Comparison of ENCODE assay signal across 8 mouse cellular contexts in the genomic region with DNA sequence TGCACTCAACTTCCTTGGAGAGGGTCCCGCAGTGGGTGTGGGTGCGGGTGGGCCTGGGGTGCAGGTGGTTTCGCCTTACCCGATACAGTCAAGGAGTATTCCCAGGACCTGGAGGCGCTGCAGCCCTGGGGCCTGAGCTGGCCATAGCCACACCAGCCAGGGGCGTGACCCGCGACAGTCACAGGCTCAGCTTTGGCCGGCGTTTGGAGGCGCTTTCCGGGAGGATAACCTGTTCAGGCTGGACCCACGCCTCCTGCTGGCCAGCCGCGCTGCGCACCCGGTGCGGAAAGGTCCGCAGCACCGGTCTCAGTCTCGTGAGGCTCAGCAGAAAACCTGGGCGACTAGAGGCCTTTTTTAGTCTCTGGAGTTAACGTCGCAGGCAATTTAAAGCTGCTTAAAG. TPM values are rescaled to one million over a fixed set of nuclear protein-coding genes. Genes with fewer than 3 reads are reported as not detected.
DNase-seq lines count a peak whose midpoint lies in the region; ATAC-seq and TF ChIP-seq lines count a peak whose summit lies in the region.

No protein-coding gene starts in this region.

- 0 out of 2 replicates have a peak, but pooled peaks have one; percentile 17 for TF ChIP-seq CTCF in olfactory bulb, adult 2 months (IDR thresholded peaks at IDR 0.05; ENCODE audit: insufficient read depth, low read depth, low read length)

- no peak overlapping the region; the same call in 1 of the 2 replicates for H3K9ac ChIP-seq in intestine, embryonic 16.5 days (ENCODE audit: low read depth, low read length)
- no peak overlapping the region for H3K9ac ChIP-seq in liver, embryonic 16.5 days (ENCODE audit: low read depth, low read length)

- H3K4me2 ChIP-seq in intestine, embryonic 16.5 days (ENCODE audit: low read depth, low read length), result peak overlapping the region; percentile 42
- H3K4me2 ChIP-seq in liver, embryonic 16.5 days (ENCODE audit: low read depth, low read length), result no peak overlapping the region

- DNase-seq in cerebellum, adult 11 months, result peak; percentile 2
- no peak for DNase-seq in cerebellum, adult 8-10 months
- DNase-seq in embryo, embryonic 10.5 days (ENCODE audit: low spot score), result peak; percentile 82
- peak; percentile 92 for DNase-seq in heart, adult 11 months
- DNase-seq in layer of hippocampus, adult 11-12 months (ENCODE audit: low spot score), result no peak

- H3K27me3 ChIP-seq in intestine, embryonic 16.5 days (replicated peaks; ENCODE audit: control insufficient read depth, insufficient read depth, low read length), result no peaks in the 10 kb centered on the region
- peaks cover 3% of the 10 kb centered on the region; the same call in 1 of the 2 replicates for H3K27me3 ChIP-seq in liver, embryonic 16.5 days (ENCODE audit: control insufficient read depth, insufficient read depth, low read depth, low read length)

- ATAC-seq in intestine, embryonic 16.5 days, result peak; percentile 77
- peak; percentile 58; the same call in 1 of the 2 replicates for ATAC-seq in liver, embryonic 16.5 days (ENCODE audit: low read depth)

- peak overlapping the region; percentile 10 for H3K4me3 ChIP-seq in intestine, embryonic 16.5 days (ENCODE audit: low read length)
- H3K4me3 ChIP-seq in liver, embryonic 16.5 days (ENCODE audit: low read depth, low read length), result no peak overlapping the region
- no peak overlapping the region for H3K4me3 ChIP-seq in olfactory bulb, adult 2 months (ENCODE audit: insufficient read depth, low read depth, low read length)

- no peaks in the 10 kb centered on the region for H3K36me3 ChIP-seq in intestine, embryonic 16.5 days (ENCODE audit: control insufficient read depth, insufficient read depth, low read length)
- H3K36me3 ChIP-seq in liver, embryonic 16.5 days (ENCODE audit: control insufficient read depth, insufficient read depth), result no peaks in the 10 kb centered on the region

- WGBS in intestine, embryonic 16.5 days, result 5% methylated on average over 24 of the region's 24 CpGs
- 4% methylated on average over 24 of the region's 24 CpGs for WGBS in liver, embryonic 16.5 days (ENCODE audit: insufficient replicate concordance)
- 19% methylated on average over 24 of the region's 24 CpGs for WGBS in olfactory bulb, adult 2 months

- H3K9me3 ChIP-seq in intestine, embryonic 16.5 days (ENCODE audit: control insufficient read depth, low read length), result no peaks in the 10 kb centered on the region
- no peaks in the 10 kb centered on the region for H3K9me3 ChIP-seq in liver, embryonic 16.5 days (replicated peaks; ENCODE audit: control insufficient read depth, low read length)

- peaks cover 9% of the 10 kb centered on the region; the same call in 1 of the 2 replicates for H3K4me1 ChIP-seq in intestine, embryonic 16.5 days (ENCODE audit: control insufficient read depth, insufficient read depth, low read length)
- H3K4me1 ChIP-seq in liver, embryonic 16.5 days (ENCODE audit: control insufficient read depth, low read depth, low read length), result no peaks in the 10 kb centered on the region; the same call in 1 of the 2 replicates
- H3K4me1 ChIP-seq in olfactory bulb, adult 2 months (ENCODE audit: control insufficient read depth, insufficient read depth, low read length), result peaks cover 5% of the 10 kb centered on the region; the same call in 1 of the 2 replicates

- TF ChIP-seq POLR2A in olfactory bulb, adult 2 months (IDR thresholded peaks at IDR 0.05; ENCODE audit: insufficient read depth, low read depth, low read length), result no peak

- H3K27ac ChIP-seq in intestine, embryonic 16.5 days (ENCODE audit: low read length), result no peak overlapping the region
- no peak overlapping the region for H3K27ac ChIP-seq in liver, embryonic 16.5 days (ENCODE audit: low read length)
- H3K27ac ChIP-seq in olfactory bulb, adult 2 months (ENCODE audit: insufficient read depth, low read depth, low read length), result no peak overlapping the region

RNA-seq across cellular contexts. Expression of gene Fgg, which starts 12.2 kb away (rescaled TPM):
- polyA plus RNA-seq in intestine, embryonic 16.5 days (2015; fragmentation: Nextera tagmentation; extraction: Ambion mirVana), result 5.9 and 14.1 TPM in 2 replicates
- 1,261 and 1,385 TPM in 2 replicates for polyA plus RNA-seq in liver, embryonic 16.5 days (2015; fragmentation: Nextera tagmentation; extraction: Ambion mirVana)
- polyA plus RNA-seq in olfactory bulb, adult 2 months (2012; ENCODE audit: insufficient read depth, insufficient read length, low replicate concordance, missing spikeins), result not detected in 2 replicates

RNA-seq across cellular contexts. Expression of gene Fga, which starts 30.5 kb away (rescaled TPM):
- polyA plus RNA-seq in intestine, embryonic 16.5 days (2015; fragmentation: Nextera tagmentation; extraction: Ambion mirVana), result 11.6 and 19.2 TPM in 2 replicates
- 1,431 and 1,544 TPM in 2 replicates for polyA plus RNA-seq in liver, embryonic 16.5 days (2015; fragmentation: Nextera tagmentation; extraction: Ambion mirVana)
- not detected in 2 replicates for polyA plus RNA-seq in olfactory bulb, adult 2 months (2012; ENCODE audit: insufficient read depth, insufficient read length, low replicate concordance, missing spikeins)

RNA-seq across cellular contexts. Expression of gene Fgb, which starts 54.3 kb away (rescaled TPM):
- polyA plus RNA-seq in intestine, embryonic 16.5 days (2015; fragmentation: Nextera tagmentation; extraction: Ambion mirVana), result 10.5 and 13.7 TPM in 2 replicates
- polyA plus RNA-seq in liver, embryonic 16.5 days (2015; fragmentation: Nextera tagmentation; extraction: Ambion mirVana), result 794 and 880 TPM in 2 replicates
- polyA plus RNA-seq in olfactory bulb, adult 2 months (2012; ENCODE audit: insufficient read depth, insufficient read length, low replicate concordance, missing spikeins), result not detected in 2 replicates

RNA-seq across cellular contexts. Expression of gene Plrg1, which starts 60.0 kb away (rescaled TPM):
- polyA plus RNA-seq in intestine, embryonic 16.5 days (2015; fragmentation: Nextera tagmentation; extraction: Ambion mirVana), result 81.0 and 87.1 TPM in 2 replicates
- 40.9 and 45.1 TPM in 2 replicates for polyA plus RNA-seq in liver, embryonic 16.5 days (2015; fragmentation: Nextera tagmentation; extraction: Ambion mirVana)
- not detected in 2 replicates for polyA plus RNA-seq in olfactory bulb, adult 2 months (2012; ENCODE audit: insufficient read depth, insufficient read length, low replicate concordance, missing spikeins)

Comparison
In these comparisons a context has a peak if more than half of its experiments do, and no peak if none do; other contexts are left out.
1. DNase-seq: peak in cerebellum, adult 11 months (single experiment), embryo, embryonic 10.5 days (single experiment) and heart, adult 11 months (single experiment); none in cerebellum, adult 8-10 months (single experiment) and layer of hippocampus, adult 11-12 months (single experiment).
2. RNA of gene Fgg, which starts 12.2 kb away (polyA plus RNA-seq): 1,261 to 1,385 TPM in liver, embryonic 16.5 days; 5.9 to 14.1 TPM in intestine, embryonic 16.5 days and not detected in olfactory bulb, adult 2 months; every median in the first group is over 10 times any median in the second.
3. RNA of gene Fga, which starts 30.5 kb away (polyA plus RNA-seq): 1,431 to 1,544 TPM in liver, embryonic 16.5 days; 11.6 to 19.2 TPM in intestine, embryonic 16.5 days and not detected in olfactory bulb, adult 2 months; every median in the first group is over 10 times any median in the second.
4. RNA of gene Fgb, which starts 54.3 kb away (polyA plus RNA-seq): 794 to 880 TPM in liver, embryonic 16.5 days; 10.5 to 13.7 TPM in intestine, embryonic 16.5 days and not detected in olfactory bulb, adult 2 months; every median in the first group is over 10 times any median in the second.